Mouse (Mus musculus) spleen, adult 2 months (tissue): Measurements from ENCODE around the gene Elf2. TPM values are rescaled to one million over a fixed set of nuclear protein-coding genes. Genes with fewer than 3 reads are reported as not detected.

Experiments
- DNase-seq, 2 experiments: peaks; one replicate each; pipeline versions ENCODE4 v3.0.0 to v3.0.0-alpha.2; 2012 to 2021; ENCODE audit warnings: low spot score in 2 of 2, low read depth in 1 of 2
- H3K27ac ChIP-seq: fragments of 200-500 bp; 2 replicates; pipeline ENCODE4 v1.5.1; 2012; ENCODE audit warnings: low read length, inconsistent platforms; ENCODE audit not compliant: insufficient read depth
- H3K27me3 ChIP-seq: fragments of 200-500 bp; 2 replicates; pipeline ENCODE4 v1.6.1; 2012; ENCODE audit warnings: mild to moderate bottlenecking, moderate library complexity, low read length, inconsistent platforms; ENCODE audit not compliant: control insufficient read depth, insufficient read depth
- H3K36me3 ChIP-seq: fragments of 200-500 bp; 2 replicates; pipeline ENCODE4 v1.6.1; 2012; ENCODE audit warnings: mild to moderate bottlenecking, low read length, inconsistent platforms; ENCODE audit not compliant: control insufficient read depth, insufficient read depth
- H3K4me1 ChIP-seq: fragments of 200-500 bp; 2 replicates; pipeline ENCODE4 v1.6.1; 2011; ENCODE audit warnings: inconsistent platforms; ENCODE audit not compliant: control insufficient read depth, insufficient read depth, insufficient read length
- H3K4me3 ChIP-seq: fragments of 200-500 bp; 2 replicates; pipeline ENCODE4 v1.5.1; 2011; ENCODE audit warnings: mild to moderate bottlenecking, inconsistent platforms; ENCODE audit not compliant: insufficient read depth, insufficient read length; ENCODE audit errors: extremely low read depth
- CTCF ChIP-seq: fragments of 200-500 bp; IDR thresholded peaks from 2 replicates; pipeline ENCODE4 v1.5.1; 2011; ENCODE audit warnings: mild to moderate bottlenecking, inconsistent platforms; ENCODE audit not compliant: insufficient read depth, insufficient read length, insufficient replicate concordance; ENCODE audit errors: extremely low read depth
- POLR2A ChIP-seq: fragments of 200-500 bp; IDR thresholded peaks from 2 replicates; pipeline ENCODE4 v1.6.1; 2011; ENCODE audit warnings: low read depth, low read length, inconsistent platforms
- WGBS: fragments of 180-500 bp; shearing (Covaris S2); methylation state at CpG from one replicate; pipeline ENCODE4 v1.1.7; 2018; 5-methylcytosine and 5-hydroxymethylcytosine counted together
- polyA plus RNA-seq: library from polyadenylated mRNA; depleted of rRNA; stranded (reverse); fragments of >200 nt; gene quantifications from 2 replicates; pipeline ENCODE4 v1.2.3, GENCODE M21; 2012

Gene Elf2
- polyA plus RNA-seq, 1 experiment: 36.6 TPM

DNA sequence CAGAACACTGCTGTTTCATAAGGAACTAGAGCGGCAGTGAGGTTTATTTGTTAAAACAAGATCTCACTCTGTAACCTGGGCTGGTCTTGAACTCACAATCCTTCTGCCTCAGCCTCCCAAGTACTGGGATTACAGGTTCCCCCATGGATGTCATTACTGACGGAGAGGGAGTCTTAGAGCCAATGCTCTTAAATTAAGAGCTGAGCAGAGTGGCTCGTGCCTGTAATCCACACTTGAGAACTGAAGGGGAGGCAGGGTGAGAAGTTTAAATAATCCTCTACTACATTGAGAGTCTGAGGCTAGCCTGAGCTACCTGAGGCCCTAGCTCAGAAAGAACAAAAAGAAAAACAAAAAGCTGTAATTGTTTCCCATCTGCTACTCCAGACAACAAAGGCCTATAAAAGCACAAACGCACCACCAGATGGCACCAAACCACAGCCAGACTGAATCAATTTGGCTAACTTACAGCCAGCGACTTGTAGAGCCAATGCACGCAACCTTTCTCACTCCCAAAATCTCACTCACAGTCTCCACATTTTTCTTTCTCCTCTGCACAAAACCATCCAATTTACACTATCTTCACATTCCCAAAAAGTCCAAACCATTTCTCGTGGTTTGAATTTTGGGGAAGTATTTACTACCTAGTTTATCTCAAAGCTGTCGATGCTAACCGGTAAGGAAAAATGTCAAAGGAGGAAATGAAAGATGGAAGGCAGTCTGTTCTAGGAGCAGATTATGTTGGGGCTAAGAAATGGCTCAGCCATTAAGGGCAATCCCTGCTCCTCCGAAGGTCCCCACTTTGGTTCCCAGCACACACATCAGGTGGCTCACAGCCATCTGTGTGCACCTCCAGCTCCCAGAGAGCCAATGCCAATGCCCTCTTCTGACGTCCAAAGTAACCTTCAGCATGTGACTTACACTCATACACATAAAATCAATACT is 51.3 kb downstream of the Elf2 start:
- Histone ChIP-seq H3K4me3 (no peak overlapping the region), H3K4me1 (no peaks in the 10 kb centered on the region), H3K27ac (no peak overlapping the region), H3K27me3 (no peaks in the 10 kb centered on the region), H3K36me3 (0 out of 2 replicates have a peak, but pooled peaks cover 2% of the 10 kb centered on the region)
- WGBS: 61% methylated on average over 11 of the region's 11 CpGs
- peak; percentile 65 to 80 for DNase-seq
- TF ChIP-seq CTCF (peak; percentile 68; the same call in 1 of the 2 replicates), POLR2A (no peak)

DNA sequence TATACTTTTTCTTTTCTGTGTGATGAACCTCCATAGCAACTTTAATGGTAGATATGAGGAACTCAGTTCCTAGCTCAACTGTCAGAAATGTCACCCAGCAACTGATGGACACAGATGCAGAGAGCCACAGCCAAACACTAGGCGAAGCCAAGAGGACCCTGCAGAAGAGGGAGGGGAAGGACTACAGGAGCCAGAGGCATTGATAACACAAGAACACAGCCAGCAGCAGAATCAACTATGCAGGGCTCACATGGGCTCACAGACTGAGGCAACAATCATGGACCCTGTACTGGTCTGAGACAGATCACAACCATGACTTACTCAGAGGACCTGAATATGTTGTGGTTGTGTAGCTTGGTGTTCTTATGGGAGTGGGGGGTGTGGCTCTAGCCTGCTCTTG is 56.1 kb downstream of the Elf2 start:
- no peak for TF ChIP-seq POLR2A
- no peak for TF ChIP-seq CTCF
- H3K4me1 ChIP-seq: no peaks in the 10 kb centered on the region
- no peak for DNase-seq
- no peak overlapping the region for H3K27ac ChIP-seq
- 0 out of 2 replicates have a peak, but pooled peaks cover 2% of the 10 kb centered on the region for H3K36me3 ChIP-seq
- WGBS: 76% methylated on average over 1 of the region's 1 CpGs
- no peaks in the 10 kb centered on the region for H3K27me3 ChIP-seq
- no peak overlapping the region for H3K4me3 ChIP-seq

GRCm38 (mm10) chr3:51281727-51282126 is 58.7 kb downstream of the Elf2 start:
- no peak for TF ChIP-seq CTCF
- TF ChIP-seq POLR2A: no peak
- H3K27me3 ChIP-seq: no peaks in the 10 kb centered on the region
- 84% methylated on average over 4 of the region's 4 CpGs for WGBS

GRCm38 (mm10) chr3:51278433-51278832 is 62.0 kb downstream of the Elf2 start:
- Histone ChIP-seq H3K36me3 (no peaks in the 10 kb centered on the region), H3K27ac (no peak overlapping the region), H3K4me1 (peaks cover 6% of the 10 kb centered on the region), H3K27me3 (no peaks in the 10 kb centered on the region), H3K4me3 (no peak overlapping the region)
- WGBS: 89% methylated on average over 4 of the region's 4 CpGs
- DNase-seq: no peak
- TF ChIP-seq POLR2A (no peak), CTCF (no peak)

More at GRCm38 (mm10) chr3:51281727-51282126, 58.7 kb downstream of the Elf2 start:
- DNase-seq: no peak
- Histone ChIP-seq H3K4me3 (no peak overlapping the region), H3K27ac (no peak overlapping the region), H3K4me1 (no peaks in the 10 kb centered on the region), H3K36me3 (0 out of 2 replicates have a peak, but pooled peaks cover 2% of the 10 kb centered on the region)

- WGBS: 1% methylated on average over 75 of the region's 75 CpGs
- DNase-seq: peak; percentile 68 to 81
These were observed 63.0 kb downstream of the Elf2 start for GRCm38 (mm10) chr3:51277201-51278150.

GRCm38 (mm10) chr3:51276421-51277111 is 63.9 kb downstream of the Elf2 start:
- Histone ChIP-seq H3K27me3 (no peaks in the 10 kb centered on the region), H3K4me3 (peak overlapping the region; percentile 100), H3K27ac (peak overlapping the region; percentile 99), H3K4me1 (peaks cover 6% of the 10 kb centered on the region), H3K36me3 (no peaks in the 10 kb centered on the region)
- no peak for TF ChIP-seq CTCF
- peak; percentile 18; the same call in 1 of the 2 replicates for TF ChIP-seq POLR2A
- peak; percentile 14 to 53 for DNase-seq
- under 1% methylated on average over 75 of the region's 93 CpGs for WGBS

More at GRCm38 (mm10) chr3:51277201-51278150, 63.0 kb downstream of the Elf2 start:
- H3K27ac ChIP-seq: peak overlapping the region; percentile 99
- no peaks in the 10 kb centered on the region for H3K36me3 ChIP-seq
- H3K4me3 ChIP-seq: peak overlapping the region; percentile 100
- H3K27me3 ChIP-seq: no peaks in the 10 kb centered on the region
- no peak for TF ChIP-seq CTCF
- peak; percentile 60 for TF ChIP-seq POLR2A
- peaks cover 6% of the 10 kb centered on the region for H3K4me1 ChIP-seq
